Mouse (Mus musculus): Measurements from ENCODE around the gene Slc34a3.

DNA sequence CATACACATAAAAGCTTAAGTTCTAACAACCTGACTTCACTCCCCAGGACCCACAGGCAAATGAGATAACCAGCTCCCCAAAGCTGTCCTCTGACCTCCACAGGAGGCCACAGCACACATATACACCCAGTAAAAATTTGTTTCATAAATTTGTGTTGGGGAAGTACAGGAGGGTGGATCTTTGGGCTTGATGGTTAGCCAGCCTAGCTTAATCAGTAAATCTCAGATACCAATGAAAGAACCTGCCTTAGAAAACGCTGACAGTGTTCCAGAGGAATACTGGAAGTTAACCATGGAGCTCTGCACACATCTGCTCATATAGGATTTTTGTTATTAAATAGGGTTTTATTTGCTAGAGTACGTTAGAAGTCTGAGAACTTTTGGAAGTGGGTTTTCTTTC is 16.5 kb downstream of the Slc34a3 start:
- no peak for TF ChIP-seq POLR2A (IDR thresholded peaks at IDR 0.05; ENCODE audit: low read depth, low read length)
- no peak for TF ChIP-seq CTCF (IDR thresholded peaks at IDR 0.05; ENCODE audit: borderline replicate concordance, insufficient read depth, low read length)
